Mouse (Mus musculus) kidney, adult 9 months (tissue): ENCODE measurements around the gene Capn1.
A peak's percentile ranks its signal among the peaks of the same experiment; 100 is the strongest.
"Not testable (repeated sequence)": the region's sequence is repeated elsewhere in the genome, so short reads cannot be mapped to it uniquely, and the experiment has no call there.

ENCODE experiments used
- DNase-seq: peaks from one replicate; pipeline ENCODE4 v3.0.0; 2022

Capn1 gene

DNA sequence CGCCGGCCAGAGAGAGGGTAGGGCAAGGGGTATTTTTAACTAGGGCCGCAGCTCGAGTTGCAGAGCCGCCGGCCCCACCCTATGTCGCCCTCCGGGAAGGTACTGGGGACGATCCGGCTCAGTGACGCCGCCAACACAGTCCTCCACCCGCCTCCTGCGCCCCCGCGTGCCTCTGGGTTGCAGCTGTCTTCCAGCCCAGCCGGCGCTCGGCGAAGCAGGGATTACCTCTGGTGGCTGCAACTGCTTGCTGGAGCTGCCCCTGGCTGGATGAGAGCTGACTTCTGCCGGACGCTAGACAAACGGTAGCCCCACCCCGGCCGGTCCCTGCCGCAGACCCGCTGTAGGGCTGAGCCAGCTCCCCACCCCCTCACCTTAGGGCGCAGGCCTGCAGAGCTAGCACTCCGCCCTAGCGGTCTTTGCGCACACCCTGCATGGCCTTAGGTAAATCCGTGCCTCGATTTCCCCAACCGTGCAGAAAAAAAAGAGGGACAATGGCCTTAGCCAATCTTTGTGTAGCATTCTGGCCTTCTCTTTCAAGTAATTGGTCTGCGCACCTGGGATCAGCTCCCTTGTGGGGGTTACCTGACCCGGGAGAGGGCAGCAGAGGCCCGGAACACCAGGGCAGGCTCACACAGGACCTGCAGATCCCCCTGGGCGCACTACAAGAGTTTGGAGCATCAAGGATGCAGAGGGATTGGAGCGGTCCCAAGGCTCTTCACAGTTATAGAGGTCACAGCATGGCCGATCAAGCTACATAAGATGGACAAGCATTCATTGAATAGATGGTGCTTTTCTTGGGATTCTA lies at the start of gene Capn1:
TSS of gene Capn1 (minus strand) at position 387 of the 805 bp plus-strand sequence.
- DNase-seq: peak; percentile 59

DNA sequence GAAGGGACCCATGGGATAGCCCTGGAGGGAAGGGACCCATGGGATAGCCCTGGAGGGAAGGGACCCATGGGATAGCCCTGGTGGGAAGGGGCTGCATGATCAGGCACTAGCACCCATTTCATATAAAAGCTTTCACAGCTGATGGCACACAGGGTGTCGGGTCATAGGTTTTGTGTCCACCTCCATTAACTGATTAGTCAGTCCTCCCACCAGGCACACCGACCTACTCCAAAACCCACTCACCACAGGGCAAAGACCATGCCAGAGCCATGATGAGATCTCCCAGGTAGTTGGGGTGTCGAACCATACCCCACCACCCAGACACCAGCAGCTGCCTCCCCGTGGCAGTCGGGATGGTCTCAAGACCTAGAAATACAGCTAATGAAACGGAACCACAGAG lies 47.4 kb upstream of the Capn1 start:
- no peak for DNase-seq

DNA sequence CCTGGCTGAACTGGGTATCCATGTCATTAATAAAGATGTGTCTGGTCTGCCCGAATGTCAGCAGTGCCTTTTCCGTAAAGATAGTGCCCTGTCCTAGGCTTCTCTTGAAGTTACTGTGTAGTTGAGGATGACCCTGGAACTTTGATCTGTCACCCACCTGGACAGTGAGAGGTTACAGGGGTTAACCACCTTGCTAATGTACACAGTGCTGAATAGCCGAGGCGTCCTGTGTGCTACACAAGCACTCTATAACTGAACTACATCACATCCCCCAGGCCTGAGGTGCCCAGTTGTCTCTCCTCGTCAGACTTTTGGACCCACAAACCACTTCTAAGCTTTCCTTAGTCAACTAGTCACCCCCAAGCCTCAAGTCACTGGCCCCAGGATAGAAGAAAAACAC lies 46.7 kb upstream of the Capn1 start:
- no peak for DNase-seq

DNA sequence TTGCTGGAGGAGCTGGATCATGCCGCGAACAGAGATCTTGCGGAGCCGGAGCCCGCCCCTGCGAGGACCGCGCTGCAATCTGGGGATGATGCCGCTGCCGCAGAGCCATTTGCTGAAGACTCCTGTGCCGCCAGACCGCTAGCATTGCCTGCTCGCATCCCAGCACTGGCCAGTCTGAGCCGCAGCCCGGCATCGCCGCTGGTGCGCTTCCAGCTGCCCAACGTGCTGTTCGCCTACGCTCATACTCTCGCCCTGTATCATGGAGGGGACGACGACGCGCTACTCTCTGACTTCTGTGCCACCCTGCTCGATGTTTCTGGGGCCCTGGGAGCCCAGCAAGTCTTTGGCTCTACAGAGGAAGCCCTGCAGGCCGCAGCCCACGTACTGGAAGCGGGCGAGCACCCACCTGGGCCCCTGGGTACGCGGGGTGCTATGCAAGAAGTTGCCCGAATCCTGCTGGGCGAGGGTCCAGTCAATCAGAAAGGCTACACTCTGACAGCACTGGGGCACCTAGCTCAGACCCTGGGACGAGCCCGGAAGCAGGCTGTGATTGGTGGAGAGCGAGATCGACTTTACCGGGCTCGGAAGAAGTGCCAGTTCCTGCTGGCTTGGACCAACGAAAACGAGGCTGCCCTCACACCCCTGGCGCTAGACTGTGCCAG lies 46.1 kb upstream of the Capn1 start:
- peak; percentile 58 for DNase-seq

DNA sequence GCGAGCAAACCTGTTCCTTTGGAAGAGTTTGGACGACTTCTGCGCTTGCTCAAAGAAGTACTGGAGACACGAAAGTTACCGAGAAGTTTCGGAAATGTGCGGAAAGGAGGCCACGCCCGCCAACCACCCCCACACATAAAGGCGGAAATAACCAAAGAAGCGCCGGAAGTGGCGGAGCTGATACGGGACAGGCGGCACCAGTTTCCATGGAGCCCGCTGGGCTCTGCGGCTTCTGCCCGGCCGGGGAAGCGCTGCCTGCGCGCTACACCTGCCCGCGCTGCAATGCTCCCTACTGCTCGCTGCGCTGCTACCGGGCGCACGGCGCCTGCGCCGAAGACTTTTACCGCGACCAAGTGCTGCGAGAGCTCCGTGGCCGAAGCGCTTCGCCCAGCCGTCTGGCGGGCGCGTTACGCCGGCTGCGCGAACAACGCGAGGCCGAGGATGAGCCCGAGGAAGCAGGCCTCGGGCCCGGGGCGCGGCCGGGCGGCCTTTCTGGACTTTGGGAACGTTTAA lies 45.4 kb upstream of the Capn1 start, which contains the start of gene Znhit2:
TSS of gene Znhit2 (plus strand) at position 172 of the 513 bp plus-strand sequence.
- DNase-seq: peak; percentile 97

DNA sequence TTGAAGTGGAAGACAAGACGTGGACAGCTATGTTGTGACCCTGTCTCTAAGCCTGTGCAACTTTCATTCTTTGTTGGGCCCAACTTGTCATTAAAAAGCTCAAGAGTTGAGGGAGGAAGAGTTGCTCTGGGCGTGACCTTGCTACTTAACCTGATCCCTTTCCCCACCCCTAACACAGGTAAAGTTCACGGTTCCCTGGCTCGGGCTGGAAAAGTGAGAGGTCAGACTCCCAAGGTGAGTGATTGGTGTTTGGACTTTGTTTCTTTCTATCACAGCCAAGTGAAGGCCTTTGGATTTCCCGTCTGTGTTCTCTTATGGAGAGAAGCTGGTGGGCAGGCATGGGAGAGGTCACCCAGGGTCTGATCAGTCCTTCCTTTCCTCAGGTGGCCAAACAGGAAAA lies 43.3 kb upstream of the Capn1 start:
- DNase-seq: peak; percentile 64

DNA sequence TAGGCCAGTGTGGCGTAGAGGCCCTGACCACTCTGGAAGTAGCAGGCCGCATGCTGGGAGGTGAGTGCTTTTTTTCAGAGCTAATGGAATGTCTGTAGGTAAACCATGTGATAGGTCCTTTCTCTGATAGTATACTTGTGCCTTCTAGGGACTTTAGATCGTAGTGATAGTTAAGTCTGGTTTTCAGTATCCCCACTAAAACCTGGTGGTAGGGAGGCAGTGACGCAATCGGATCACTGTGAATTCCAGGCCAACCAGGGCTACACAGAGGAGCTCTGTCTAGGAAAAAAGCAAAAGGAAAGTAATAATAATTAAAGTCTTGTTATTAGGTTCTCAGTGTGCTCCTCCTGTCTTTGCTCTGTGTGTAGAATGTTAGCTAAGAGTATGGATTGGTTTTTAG lies 42.8 kb upstream of the Capn1 start:
- DNase-seq: no peak

DNA sequence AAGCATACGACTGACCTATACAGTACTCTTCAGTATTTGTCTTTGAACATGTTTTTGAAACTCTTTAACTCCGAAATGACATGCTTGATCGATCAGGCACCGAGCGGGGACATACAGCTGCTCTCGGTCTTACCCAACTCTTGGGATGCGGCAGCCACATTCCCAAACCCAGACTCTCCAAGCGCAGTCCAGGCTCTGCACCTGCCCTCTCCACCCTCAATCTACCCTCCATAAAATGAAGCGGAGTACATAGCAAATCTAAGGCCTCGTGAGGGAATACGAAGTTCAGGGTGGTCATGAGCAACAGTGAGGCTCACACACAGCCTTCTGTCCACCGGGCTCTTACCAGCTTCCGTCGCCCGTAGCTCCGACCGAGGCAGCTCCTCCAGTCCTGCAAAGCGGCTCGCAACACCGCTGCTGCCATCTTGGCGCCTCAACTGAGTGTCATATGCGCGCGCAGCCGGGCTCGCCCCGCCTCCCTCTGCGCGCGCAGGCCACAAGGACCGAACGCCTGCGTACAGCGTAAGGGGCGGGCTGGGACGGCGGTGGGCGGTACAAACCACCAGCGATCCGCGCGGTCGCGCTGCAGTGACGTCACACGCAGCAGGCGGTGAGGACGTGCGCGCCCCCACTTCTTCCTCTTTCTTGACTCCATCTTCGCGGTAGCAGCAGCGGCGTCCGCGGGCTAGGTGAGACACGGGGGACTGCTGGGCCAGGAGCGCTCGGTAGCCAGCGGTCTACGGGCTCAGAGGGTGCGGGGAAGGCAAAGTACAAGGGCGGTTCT lies 41.8 kb upstream of the Capn1 start, which contains the start of the genes Mrpl49 and Fau:
TSS of gene Mrpl49 (minus strand) at position 473 of the 784 bp plus-strand sequence.
TSS of gene Fau (plus strand) at position 532 of the 784 bp plus-strand sequence.
- peak; percentile 99 for DNase-seq

DNA sequence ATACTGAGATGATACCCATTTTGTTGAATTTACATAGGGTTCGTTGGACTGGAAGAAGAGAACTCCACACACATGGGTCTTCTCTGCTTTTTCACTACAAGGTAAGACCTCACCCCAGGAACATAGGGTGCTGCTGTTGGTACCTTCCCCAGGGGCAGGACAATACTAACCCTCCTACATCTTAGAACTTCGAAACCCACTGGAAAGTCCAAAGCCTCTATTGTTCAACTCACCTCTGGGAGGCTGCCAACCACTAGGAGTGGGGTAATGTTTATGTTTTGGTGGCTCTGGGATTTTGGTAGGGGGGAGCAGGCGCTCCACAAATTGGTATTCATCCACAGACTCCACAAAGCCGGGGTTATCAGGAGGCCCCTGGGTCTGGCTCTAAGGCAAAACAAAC lies 41.0 kb upstream of the Capn1 start:
- no peak for DNase-seq

DNA sequence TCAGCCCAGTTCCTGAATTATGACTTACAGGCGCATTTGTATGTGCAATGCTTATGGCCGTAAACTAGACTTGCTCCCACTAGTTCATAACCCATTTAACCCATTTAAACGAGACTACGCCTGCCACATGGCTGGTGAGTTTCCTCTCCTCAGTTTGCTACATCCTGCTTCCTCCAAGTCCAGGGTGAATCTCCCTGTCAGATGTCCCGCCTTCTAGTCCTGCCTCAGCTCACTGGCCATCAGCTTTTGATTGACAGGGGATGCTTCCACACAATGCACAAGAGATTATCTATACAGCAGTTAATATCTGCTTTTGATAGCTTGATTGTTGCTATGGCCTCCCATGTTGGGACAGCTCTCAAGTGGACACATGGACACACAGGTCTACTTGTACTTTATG lies 38.6 kb upstream of the Capn1 start:
- peak; percentile 4 for DNase-seq

DNA sequence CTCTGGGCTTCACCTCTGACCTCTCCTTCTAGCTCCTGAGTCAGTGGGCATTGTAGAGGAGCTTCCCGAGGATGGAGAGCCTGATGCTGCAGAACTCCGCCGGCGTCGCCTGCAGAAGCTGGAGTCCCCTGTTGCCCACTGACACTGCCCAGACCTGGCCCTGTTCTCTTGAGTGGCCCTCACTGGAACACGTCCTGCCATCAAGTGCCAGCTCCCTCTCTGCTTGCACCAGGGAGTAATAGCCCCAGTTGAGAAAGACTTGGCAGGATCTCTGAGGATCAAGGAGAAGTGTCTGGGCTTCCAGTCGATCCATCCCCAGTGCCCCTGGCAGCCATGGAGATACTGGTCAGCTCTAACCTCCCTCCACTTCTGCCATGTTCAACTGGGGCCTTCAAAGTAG lies 36.8 kb upstream of the Capn1 start:
- peak; percentile 8 for DNase-seq

DNA sequence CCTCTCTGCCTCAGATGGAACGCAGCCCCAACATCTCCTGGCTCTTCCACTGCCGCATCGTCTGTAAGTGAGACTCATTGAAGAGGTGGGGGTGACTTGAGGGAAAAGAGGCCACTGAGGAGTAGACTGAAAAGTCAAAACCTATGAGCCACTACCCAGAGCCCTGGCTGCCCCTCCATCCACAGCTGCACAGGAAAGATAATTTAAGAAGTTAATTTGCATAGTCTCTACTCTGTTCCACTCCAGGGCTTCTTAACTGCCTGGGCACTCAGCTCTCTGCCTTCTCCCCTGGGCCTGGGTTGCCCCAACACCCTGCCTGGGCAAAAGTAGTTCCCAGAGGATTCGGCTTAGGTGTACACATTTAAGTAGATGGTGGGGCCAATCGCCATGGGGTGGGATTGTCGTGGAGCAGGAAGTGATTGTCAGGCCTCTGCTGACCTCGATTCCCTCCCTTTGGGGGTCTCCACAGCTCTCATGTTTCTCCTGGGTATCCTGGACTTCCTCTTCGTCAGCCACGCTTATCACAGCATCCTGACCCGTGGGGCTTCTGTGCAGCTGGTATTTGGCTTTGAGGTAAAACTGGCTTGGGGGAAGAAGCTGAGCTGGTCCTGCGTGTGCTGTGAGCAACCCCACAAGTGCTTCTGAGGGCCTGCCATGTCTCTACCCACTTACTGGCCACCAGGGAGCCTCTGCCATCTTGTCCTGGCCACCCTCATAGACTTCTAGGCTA lies 33.1 kb upstream of the Capn1 start:
- peak; percentile 14 for DNase-seq

DNA sequence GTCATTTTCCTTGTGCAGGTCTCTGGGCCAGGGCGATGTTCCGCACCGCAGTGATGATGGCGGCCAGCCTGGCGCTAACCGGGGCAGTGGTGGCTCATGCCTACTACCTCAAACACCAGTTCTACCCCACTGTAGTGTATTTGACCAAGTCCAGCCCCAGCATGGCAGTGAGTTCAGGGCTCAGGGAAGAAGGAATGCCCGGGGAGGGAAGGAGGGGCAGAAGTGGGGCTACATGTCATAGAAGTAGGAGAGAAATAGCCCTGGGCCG lies 32.1 kb upstream of the Capn1 start:
- peak; percentile 36 for DNase-seq

DNA sequence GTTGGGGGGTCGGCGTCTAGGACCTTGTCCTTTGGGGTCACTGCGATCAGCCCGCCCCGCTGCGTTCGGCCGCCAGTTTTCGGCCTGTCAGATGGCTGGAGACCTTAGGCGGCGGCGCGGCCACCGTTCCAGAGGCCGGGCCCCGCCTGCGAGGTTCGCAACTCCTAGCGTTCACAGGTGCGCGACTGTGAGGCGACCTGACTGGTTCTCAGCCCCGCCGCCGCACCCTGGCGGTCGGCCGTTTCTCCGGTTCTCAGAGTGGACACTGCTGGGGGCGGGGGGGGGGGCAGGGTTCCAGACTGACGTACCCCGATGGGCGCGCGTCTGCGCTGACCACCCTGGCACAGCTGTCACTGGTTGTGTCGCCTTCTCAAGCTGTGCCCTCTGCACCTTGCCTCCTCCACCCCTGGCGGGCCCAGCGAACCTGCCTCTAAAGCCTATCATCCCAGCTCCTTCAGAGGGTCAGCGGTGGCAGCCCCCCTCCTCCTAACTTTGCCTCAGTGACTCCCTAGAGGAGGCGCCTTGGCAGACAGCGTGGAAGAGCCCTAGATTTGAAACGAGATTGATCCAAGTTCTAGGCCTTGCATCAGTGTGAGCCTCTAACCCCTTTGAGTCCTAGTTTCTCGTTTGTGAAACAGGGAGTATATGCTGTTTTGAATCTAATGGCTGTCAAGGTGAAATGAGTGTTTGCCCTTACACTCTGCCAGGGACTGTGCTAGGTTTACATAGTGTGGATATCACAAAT lies 31.6 kb upstream of the Capn1 start:
- no peak for DNase-seq

DNA sequence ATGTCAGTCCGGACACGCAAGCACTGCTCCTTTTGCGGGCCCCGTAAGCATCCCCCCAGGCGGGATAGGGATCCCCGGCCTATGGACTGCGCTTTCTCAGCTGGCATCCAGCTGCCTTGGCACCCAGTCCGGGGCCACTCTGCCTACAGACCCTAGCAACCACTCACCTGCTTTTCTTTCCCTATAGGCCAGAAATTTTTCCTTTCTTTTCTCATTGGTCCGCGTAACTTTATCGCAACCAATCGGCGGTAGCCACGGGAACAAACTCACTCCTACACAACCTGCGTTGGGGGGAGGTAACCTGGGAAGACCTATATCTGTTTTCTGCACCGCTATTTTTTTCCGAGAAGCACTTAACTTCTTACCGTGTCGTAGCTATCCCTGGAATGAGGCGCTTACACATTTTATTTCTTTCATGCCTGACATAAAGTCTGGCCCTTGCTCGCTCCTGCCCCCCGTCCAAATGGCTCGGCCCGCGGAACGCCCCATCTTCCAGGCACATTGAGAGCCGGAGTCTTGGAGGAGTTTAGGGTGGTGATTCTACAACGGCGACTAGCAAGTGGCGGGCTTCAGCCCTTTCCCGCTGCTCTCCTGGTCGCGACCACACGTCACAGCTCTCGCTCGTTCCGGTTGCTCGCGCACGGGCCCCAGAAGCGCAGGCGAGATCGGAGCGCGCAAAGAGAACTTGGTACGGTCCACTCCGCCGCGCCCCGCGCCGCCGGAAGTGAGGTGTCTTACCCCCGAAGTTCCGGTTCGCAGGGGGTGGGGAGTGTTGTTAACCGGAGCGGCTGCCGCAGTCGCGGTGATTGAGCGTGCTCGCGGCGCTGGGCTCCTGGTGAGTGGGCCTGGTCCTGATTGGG lies 30.8 kb upstream of the Capn1 start, which contains the start of gene Syvn1:
TSS of gene Syvn1 (plus strand) at position 283 of the 860 bp plus-strand sequence.
- DNase-seq: peak; percentile 97

DNA sequence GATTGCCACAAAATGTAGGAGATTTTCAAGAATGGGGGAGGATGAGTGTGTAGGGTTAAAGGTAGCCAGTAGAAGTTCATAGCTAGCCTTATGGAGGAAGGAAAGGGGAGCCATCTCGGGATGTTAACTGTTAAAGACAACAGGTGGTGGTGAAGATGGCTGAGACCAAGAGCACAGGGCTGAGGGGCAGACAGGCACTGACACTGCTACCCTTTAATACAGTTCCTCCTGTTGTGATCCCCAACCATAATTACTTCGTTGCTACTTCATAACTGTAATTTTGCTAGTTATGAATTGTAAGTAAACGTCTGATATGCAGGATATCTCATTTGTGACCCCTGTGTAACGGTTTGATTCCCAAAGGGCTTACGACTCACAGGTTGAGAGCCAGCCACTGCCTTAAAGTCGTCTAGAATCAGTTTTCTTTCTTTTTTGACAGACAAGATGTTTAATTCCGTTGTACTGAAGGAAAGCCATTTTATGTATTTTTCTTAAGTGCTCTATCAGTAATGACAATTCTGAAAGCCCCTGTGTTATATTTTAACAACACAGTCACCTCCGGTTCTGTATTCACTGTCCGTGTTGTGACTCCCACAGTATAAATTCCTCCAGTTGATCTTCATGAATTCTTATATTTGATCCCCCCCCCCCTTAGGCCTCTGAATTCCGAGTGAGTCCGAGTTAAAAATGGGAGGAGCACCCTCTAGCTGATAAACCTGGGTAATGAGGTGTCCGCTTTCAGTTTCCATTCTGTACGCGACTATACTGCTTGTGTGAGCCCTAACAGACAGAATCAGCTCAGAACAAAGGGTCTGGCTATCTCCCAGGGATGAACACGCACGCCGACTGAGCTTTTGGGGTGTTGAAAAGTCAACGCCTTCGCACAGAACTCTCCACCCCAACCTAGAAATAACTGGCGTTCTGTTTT lies 29.9 kb upstream of the Capn1 start:
- peak; percentile 6 for DNase-seq

DNA sequence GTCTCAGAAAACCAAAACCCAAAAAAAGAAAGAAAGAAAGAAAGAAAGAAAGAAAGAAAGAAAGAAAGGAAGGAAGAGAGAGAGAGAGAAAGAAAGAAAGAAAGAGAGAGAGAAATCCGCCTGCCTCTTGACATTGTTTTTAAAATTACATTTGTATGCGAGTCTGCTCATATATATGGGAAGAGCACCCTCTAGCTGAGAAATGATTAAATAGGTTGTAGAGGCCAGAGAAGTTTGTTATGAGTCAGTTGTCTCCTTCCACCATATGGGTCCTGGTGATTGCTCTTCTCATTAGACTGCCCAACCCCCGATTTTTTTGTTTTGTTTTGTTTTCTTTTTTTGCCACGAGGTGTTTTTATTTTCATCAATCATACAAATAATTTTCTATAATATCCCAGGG lies 28.4 kb upstream of the Capn1 start:
- DNase-seq: not testable (repeated sequence)

DNA sequence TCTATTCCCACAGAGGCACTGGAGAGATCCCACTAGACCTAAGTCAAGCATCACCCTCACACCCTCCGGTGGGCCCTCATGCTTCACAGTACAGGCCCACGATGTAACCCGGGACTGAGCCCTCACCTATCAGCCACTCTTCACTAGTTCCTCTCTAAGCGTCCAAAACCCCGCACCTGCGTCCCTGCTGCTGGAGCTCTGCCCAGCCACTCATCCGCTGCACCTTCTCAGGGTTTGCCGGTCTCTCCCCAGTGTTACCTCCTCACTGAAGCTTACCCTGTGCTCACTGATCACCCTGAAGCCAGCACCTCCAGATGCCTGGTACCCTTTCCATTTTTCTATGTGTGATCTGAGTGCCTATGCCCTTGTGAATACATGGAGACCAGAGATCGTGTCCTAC lies 26.6 kb upstream of the Capn1 start:
- DNase-seq: peak; percentile 6

DNA sequence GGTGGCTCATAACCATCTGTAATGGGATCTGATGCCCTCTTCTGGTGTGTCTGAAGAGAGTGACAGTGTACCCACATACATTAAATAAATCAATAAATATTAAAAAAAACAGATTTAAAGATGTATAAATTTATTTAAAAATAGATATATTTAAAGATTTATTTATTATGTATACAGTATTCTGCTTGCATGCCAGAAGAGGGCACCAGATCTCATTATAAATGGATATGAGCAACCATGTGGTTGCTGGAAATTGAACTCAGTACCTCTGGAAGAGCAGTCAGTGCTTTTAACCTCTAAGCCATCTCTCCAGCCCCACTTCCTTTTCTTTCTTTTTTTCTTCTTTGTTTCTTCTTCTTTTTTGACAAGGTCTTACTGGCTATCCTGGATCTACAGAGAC lies 24.3 kb upstream of the Capn1 start:
- DNase-seq: no peak

DNA sequence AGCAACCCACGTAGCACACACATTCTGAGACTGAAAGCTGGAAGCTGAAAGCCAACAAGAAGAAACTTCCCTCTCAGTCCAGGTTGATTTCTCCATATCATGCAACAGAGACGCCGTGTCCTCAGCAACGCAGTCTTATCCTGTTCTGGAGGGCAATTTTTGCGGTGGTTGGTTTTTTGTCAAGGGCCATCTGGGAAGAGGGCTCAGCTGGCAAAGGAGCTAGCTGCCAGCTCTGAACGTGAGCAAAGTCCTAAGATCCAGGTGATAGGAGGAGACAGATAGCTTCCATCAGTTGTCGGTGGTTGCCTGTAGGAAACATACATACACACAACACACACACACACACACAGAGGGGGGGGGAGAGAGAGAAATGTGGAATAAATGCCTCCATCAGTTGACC lies 22.6 kb upstream of the Capn1 start:
- no peak for DNase-seq
